Comparison of ENCODE assay signal across 21 mouse cellular contexts in the genomic region with DNA sequence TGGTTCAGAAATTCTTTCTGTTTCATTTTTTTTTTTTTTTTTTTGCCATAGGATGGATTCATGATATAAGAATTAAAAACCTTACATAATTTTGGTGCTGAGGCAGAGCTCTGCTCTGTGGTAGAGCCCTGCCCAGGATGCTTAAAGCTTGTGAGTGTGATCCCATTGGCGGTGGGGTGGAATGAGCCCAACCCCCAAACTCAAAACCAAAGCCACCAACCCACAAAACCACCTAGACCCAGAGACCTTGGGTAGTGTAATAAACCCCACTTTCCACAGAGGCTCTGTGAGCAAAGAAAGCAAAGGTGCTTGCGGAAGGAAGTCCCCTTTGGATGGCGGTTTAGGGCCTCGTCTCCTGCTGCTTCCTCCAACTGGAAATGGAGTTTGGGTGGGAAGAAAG. TPM values are rescaled to one million over a fixed set of nuclear protein-coding genes. Genes with fewer than 3 reads are reported as not detected.
A peak's percentile ranks its signal among the peaks of the same experiment; 100 is the strongest.
DNase-seq lines count a peak whose midpoint lies in the region; ATAC-seq and TF ChIP-seq lines count a peak whose summit lies in the region.
"Had no signal": no experiment of that assay in that cellular context is flagged by ENCODE, and none has a peak within 500 bp of the region (broad histone marks: within the 10 kb centered on the region; RNA-seq: fewer than 3 reads in every experiment).

No protein-coding gene starts in this region.

- no peak overlapping the region for H3K4me3 ChIP-seq in kidney, adult 2 months (ENCODE audit: insufficient read depth, low read depth, low read length)
- H3K4me3 ChIP-seq: forebrain, embryonic 13.5 days; liver, embryonic 12.5 days; neural tube, embryonic 12.5 days had no signal

- TF ChIP-seq POLR2A in kidney, adult 2 months (IDR thresholded peaks at IDR 0.05; ENCODE audit: low read depth, low read length): no peak

- no peak for ATAC-seq in CD4-positive, CD25-positive, alpha-beta regulatory T cell, adult 4 months
- ATAC-seq in common myeloid progenitor, adult 5-6 weeks (replicated peaks; ENCODE audit: low read depth, poor library complexity, severe bottlenecking): peak; percentile 62
- ATAC-seq: forebrain, embryonic 13.5 days; inflammation-experienced regulatory T-cells, adult 6 months; liver, embryonic 12.5 days; liver, postnatal 0 days; midbrain, embryonic 16.5 days had no signal

- peak; percentile 9 for DNase-seq in CD4-positive, CD25-positive, alpha-beta regulatory T cell, adult 2 months (ENCODE audit: low read depth, low spot score)
- peak; percentile 9 for DNase-seq in kidney, adult 2 months
- DNase-seq in kidney, postnatal 36 days: no peak
- no peak for DNase-seq in ovary, postnatal 36 days (ENCODE audit: low spot score)
- DNase-seq in adipocyte (ENCODE audit: low spot score): no peak
- DNase-seq: adrenal gland, postnatal 10 days; cerebellum, adult 8-10 months; cerebellum, postnatal 25 days; gastrocnemius, postnatal 25 days; kidney, postnatal 4 days; liver, postnatal 0 days; right cerebral cortex, postnatal 4 days had no signal

- no peak for TF ChIP-seq CTCF in kidney, adult 2 months (conservative IDR thresholded peaks at IDR 0.05; ENCODE audit: insufficient read depth, insufficient read length, low read depth, low read length)

- H3K27ac ChIP-seq in kidney, adult 2 months (ENCODE audit: insufficient read depth, low read depth, low read length): peak overlapping the region; percentile 8; the same call in 1 of the 2 replicates
- H3K27ac ChIP-seq: forebrain, embryonic 13.5 days; liver, embryonic 12.5 days; neural tube, embryonic 12.5 days; stomach, postnatal 0 days had no signal

- WGBS in kidney, adult 2 months: 80% methylated on average over 4 of the region's 4 CpGs

- peaks cover 70% of the 10 kb centered on the region for H3K4me1 ChIP-seq in kidney, adult 2 months (ENCODE audit: control insufficient read depth, insufficient read depth, low read length)
- H3K4me1 ChIP-seq: neural tube, embryonic 12.5 days had no signal

- H3K27me3 ChIP-seq in kidney, adult 2 months (replicated peaks; ENCODE audit: control insufficient read depth, insufficient read depth, low read length): no peaks in the 10 kb centered on the region
- H3K27me3 ChIP-seq: CH12.LX; forebrain, embryonic 13.5 days; neural tube, embryonic 12.5 days had no signal

- H3K36me3 ChIP-seq in kidney, adult 2 months (ENCODE audit: control insufficient read depth, insufficient read depth, low read length): no peaks in the 10 kb centered on the region
- H3K36me3 ChIP-seq: liver, embryonic 12.5 days; neural tube, embryonic 12.5 days had no signal

RNA-seq across cellular contexts. Expression of a gene that starts 19.5 kb away (rescaled TPM):
- 10 to 100 TPM; 10.9 to 19.2 TPM for polyA plus RNA-seq in CD4-positive, CD25-positive, alpha-beta regulatory T cell, adult 4 months (2017; shearing (Covaris generic))
- polyA plus RNA-seq in kidney, adult 2 months (2012; rRNA removed): 54.5 and 68.4 TPM in 2 replicates
- 12.2 and 13.8 TPM in 2 replicates for total RNA-seq in common myeloid progenitor, adult 5-6 weeks (2017)

Comparison
In these comparisons a context has a peak if more than half of its experiments do, and no peak if none do; other contexts are left out.
1. DNase-seq: peak in CD4-positive, CD25-positive, alpha-beta regulatory T cell, adult 2 months (single experiment) and kidney, adult 2 months (single experiment); none in kidney, postnatal 36 days (0 of 2), ovary, postnatal 36 days (single experiment) and adipocyte (single experiment).